ENCODE assay signal across 18 mouse cellular contexts in the genomic region with DNA sequence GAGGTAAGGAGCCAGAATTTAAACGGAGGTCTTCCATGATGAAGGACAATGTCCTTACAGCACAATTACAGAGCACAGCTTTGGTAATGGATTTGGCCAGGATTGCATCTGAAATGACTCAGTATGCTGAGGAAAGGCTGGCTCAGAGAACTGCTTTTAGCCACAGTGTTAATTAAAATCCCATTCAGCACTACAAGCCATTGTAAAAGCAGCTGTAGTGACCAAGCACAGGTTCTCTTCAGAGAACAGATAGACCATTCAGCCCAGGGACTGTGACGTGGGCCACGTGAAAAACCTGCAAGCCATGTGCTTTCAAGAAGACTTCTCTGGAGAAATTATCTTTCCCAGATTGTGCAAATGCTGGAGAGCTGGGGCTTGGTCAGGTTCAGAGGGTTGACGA.
DNase-seq lines count a peak whose midpoint lies in the region; ATAC-seq and TF ChIP-seq lines count a peak whose summit lies in the region.
"Had no signal": no experiment of that assay in that cellular context is flagged by ENCODE, and none has a peak within 500 bp of the region (broad histone marks: within the 10 kb centered on the region; RNA-seq: fewer than 3 reads in every experiment).

No protein-coding gene starts in this region.

- no peak overlapping the region for H3ac ChIP-seq in C2C12 (ENCODE audit: control insufficient read depth, insufficient read length, low read depth)

- H3K36me3 ChIP-seq in forebrain, embryonic 14.5 days (ENCODE audit: control insufficient read depth, insufficient read depth, low read length): no peaks in the 10 kb centered on the region
- no peaks in the 10 kb centered on the region for H3K36me3 ChIP-seq in forebrain, embryonic 12.5 days (replicated peaks)
- no peaks in the 10 kb centered on the region for H3K36me3 ChIP-seq in heart, embryonic 11.5 days (ENCODE audit: control insufficient read depth, insufficient read depth, low read length)
- H3K36me3 ChIP-seq in C2C12 (ENCODE audit: control insufficient read depth, insufficient read depth): no peaks in the 10 kb centered on the region
- H3K36me3 ChIP-seq: heart, embryonic 12.5 days; hindbrain, embryonic 12.5 days had no signal

- H3K27ac ChIP-seq in forebrain, embryonic 14.5 days (ENCODE audit: low read depth, low read length): no peak overlapping the region
- H3K27ac ChIP-seq in forebrain, embryonic 12.5 days: no peak overlapping the region
- no peak overlapping the region for H3K27ac ChIP-seq in heart, embryonic 11.5 days (ENCODE audit: low read depth, low read length)
- H3K27ac ChIP-seq: forebrain, embryonic 13.5 days; heart, adult 2 months; hindbrain, embryonic 12.5 days had no signal

- ATAC-seq in forebrain, embryonic 14.5 days: no peak
- ATAC-seq in forebrain, embryonic 12.5 days (ENCODE audit: low FRiP score): no peak
- no peak for ATAC-seq in heart, embryonic 11.5 days (replicated peaks; ENCODE audit: insufficient number of reproducible peaks, low FRiP score, low TSS enrichment)
- ATAC-seq: forebrain, embryonic 13.5 days; hindbrain, embryonic 16.5 days had no signal

- H3K9ac ChIP-seq in forebrain, embryonic 14.5 days (ENCODE audit: low read length): no peak overlapping the region
- no peak overlapping the region for H3K9ac ChIP-seq in forebrain, embryonic 12.5 days
- no peak overlapping the region for H3K9ac ChIP-seq in heart, embryonic 11.5 days (ENCODE audit: low read depth, low read length)
- H3K9ac ChIP-seq: forebrain, embryonic 13.5 days; heart, embryonic 12.5 days; hindbrain, embryonic 12.5 days had no signal

- H3K4me3 ChIP-seq in forebrain, embryonic 14.5 days (ENCODE audit: low read depth, low read length): no peak overlapping the region
- no peak overlapping the region for H3K4me3 ChIP-seq in forebrain, embryonic 12.5 days (replicated peaks)
- H3K4me3 ChIP-seq in heart, embryonic 11.5 days (ENCODE audit: low read depth, low read length): no peak overlapping the region
- no peak overlapping the region for H3K4me3 ChIP-seq in C2C12 (ENCODE audit: insufficient read depth, poor library complexity, severe bottlenecking)
- H3K4me3 ChIP-seq: forebrain, embryonic 13.5 days; heart, adult 2 months; heart, embryonic 12.5 days; hindbrain, embryonic 12.5 days had no signal

- peak; percentile 6 for DNase-seq in forebrain, embryonic 14.5 days (ENCODE audit: low spot score)
- peak; percentile 85 for DNase-seq in heart, adult 11 months
- peak; percentile 29 for DNase-seq in brain, adult 2 months (ENCODE audit: low read depth, low spot score)
- DNase-seq in urinary bladder, postnatal 36 days (ENCODE audit: low spot score in 2 of 2): no peak
- DNase-seq in ovary, postnatal 36 days (ENCODE audit: low spot score): no peak
- DNase-seq: adrenal gland, postnatal 14 days; cerebellum, adult 2 months; heart, adult 2 months; kidney, adult 11 months; kidney, adult 9 months had no signal

- H3K27me3 ChIP-seq in forebrain, embryonic 14.5 days (replicated peaks; ENCODE audit: control insufficient read depth, insufficient read depth, low read length): no peaks in the 10 kb centered on the region
- H3K27me3 ChIP-seq in forebrain, embryonic 12.5 days: no peaks in the 10 kb centered on the region
- H3K27me3 ChIP-seq in heart, embryonic 11.5 days (ENCODE audit: control insufficient read depth, insufficient read depth, low read length): no peaks in the 10 kb centered on the region
- H3K27me3 ChIP-seq in C2C12 (ENCODE audit: control insufficient read depth, insufficient read depth, insufficient read length): no peaks in the 10 kb centered on the region
- H3K27me3 ChIP-seq: CH12.LX; forebrain, embryonic 13.5 days; heart, embryonic 12.5 days; hindbrain, embryonic 12.5 days had no signal

- no peak overlapping the region for H3K4me2 ChIP-seq in forebrain, embryonic 14.5 days (ENCODE audit: low read length)
- H3K4me2 ChIP-seq in forebrain, embryonic 12.5 days: no peak overlapping the region
- H3K4me2 ChIP-seq in heart, embryonic 11.5 days: no peak overlapping the region
- H3K4me2 ChIP-seq: forebrain, embryonic 13.5 days; heart, embryonic 12.5 days; hindbrain, embryonic 12.5 days had no signal

- no peaks in the 10 kb centered on the region for H3K9me3 ChIP-seq in forebrain, embryonic 14.5 days (replicated peaks; ENCODE audit: control insufficient read depth, low read length)
- no peaks in the 10 kb centered on the region for H3K9me3 ChIP-seq in forebrain, embryonic 12.5 days
- no peaks in the 10 kb centered on the region for H3K9me3 ChIP-seq in heart, embryonic 11.5 days (replicated peaks; ENCODE audit: control insufficient read depth, low read length)
- H3K9me3 ChIP-seq: forebrain, embryonic 13.5 days; heart, embryonic 12.5 days; hindbrain, embryonic 12.5 days had no signal

- WGBS in forebrain, embryonic 14.5 days: 58% methylated on average over 4 of the region's 4 CpGs
- WGBS in forebrain, embryonic 12.5 days: 61% methylated on average over 4 of the region's 4 CpGs
- 71% methylated on average over 4 of the region's 4 CpGs for WGBS in heart, embryonic 11.5 days (ENCODE audit: insufficient replicate concordance)

- H3K79me3 ChIP-seq in C2C12 (ENCODE audit: low read depth): no peaks in the 10 kb centered on the region

- no peaks in the 10 kb centered on the region for H3K79me2 ChIP-seq in C2C12 (ENCODE audit: control insufficient read depth, insufficient read depth)

- H3K4me1 ChIP-seq in forebrain, embryonic 14.5 days (ENCODE audit: control insufficient read depth, insufficient read depth, low read length): no peaks in the 10 kb centered on the region
- no peaks in the 10 kb centered on the region for H3K4me1 ChIP-seq in forebrain, embryonic 12.5 days
- H3K4me1 ChIP-seq in heart, embryonic 11.5 days (ENCODE audit: control insufficient read depth, insufficient read depth, low read length): no peaks in the 10 kb centered on the region
- H3K4me1 ChIP-seq: forebrain, embryonic 13.5 days; heart, embryonic 12.5 days; hindbrain, embryonic 12.5 days had no signal

- no peak for TF ChIP-seq CTCF in C2C12 (IDR thresholded peaks at IDR 0.05; ENCODE audit: control insufficient read depth, insufficient read depth, insufficient read length)

TF ChIP-seq in C2C12, 6 proteins besides CTCF, POLR2A, EP300 and RAD21:
- TF ChIP-seq FOSL1 (IDR thresholded peaks at IDR 0.05; ENCODE audit: insufficient read depth, low read length, poor library complexity, severe bottlenecking) (no peak), MAX (IDR thresholded peaks at IDR 0.05) (peak; percentile 16), MYOD1 (IDR thresholded peaks at IDR 0.05; ENCODE audit: control insufficient read depth, insufficient read length, low read depth) (no peak), USF1 (IDR thresholded peaks at IDR 0.05; ENCODE audit: low read depth) (no peak)

Comparison
In these comparisons a context has a peak if more than half of its experiments do, and no peak if none do; other contexts are left out.
1. DNase-seq: peak in forebrain, embryonic 14.5 days (single experiment), heart, adult 11 months (single experiment) and brain, adult 2 months (single experiment); none in urinary bladder, postnatal 36 days (0 of 2) and ovary, postnatal 36 days (single experiment).